Mouse (Mus musculus) liver, postnatal 0 days (tissue): Measurements from ENCODE around the gene Slc24a4.

ENCODE experiments used
- CTCF ChIP-seq: sonication (generic); IDR thresholded peaks from 2 replicates; pipeline ENCODE4 v1.5.1; 2016; ENCODE audit warnings: antibody characterized with exemption, low read depth
- EP300 ChIP-seq: IDR thresholded peaks from 2 replicates; pipeline ENCODE4 v1.6.1; 2016; ENCODE audit warnings: antibody characterized with exemption, low read depth, mild to moderate bottlenecking

- TF ChIP-seq CTCF = no peak
- TF ChIP-seq EP300 = peak; percentile 25; the same call in 1 of the 2 replicates
Measured at GRCm38 (mm10) chr12:102299209-102299608, 170.7 kb downstream of the Slc24a4 start.
